Mouse (Mus musculus): ENCODE data around the gene Nphs1. TPM values are rescaled to one million over a fixed set of nuclear protein-coding genes. Genes with fewer than 3 reads are reported as not detected.
"Not testable (repeated sequence)": the region's sequence is repeated elsewhere in the genome, so short reads cannot be mapped to it uniquely, and the experiment has no call there.

The Nphs1 gene
- total and polyA plus RNA-seq, 2 experiments: not detected

- no peak for TF ChIP-seq POLR2A (IDR thresholded peaks at IDR 0.05; ENCODE audit: extremely low read depth, insufficient read depth, low read length)
- TF ChIP-seq CTCF (IDR thresholded peaks at IDR 0.05; ENCODE audit: low read depth, low read length): peak; percentile 45; the same call in 1 of the 2 replicates
- Histone ChIP-seq H3K36me3 (ENCODE audit: control insufficient read depth, insufficient read depth, low read length) (no peaks in the 10 kb centered on the region), H3K79me2 (ENCODE audit: control insufficient read depth, insufficient read depth, low read length) (no peaks in the 10 kb centered on the region; the same call in 1 of the 2 replicates), H3K4me3 (ENCODE audit: insufficient read depth, low read depth, low read length) (no peak overlapping the region), H3K4me1 (ENCODE audit: control insufficient read depth, insufficient read depth, low read length) (no peaks in the 10 kb centered on the region), H3K27me3 (ENCODE audit: control insufficient read depth, insufficient read depth, low read length) (no peaks in the 10 kb centered on the region), H3K9ac (ENCODE audit: low read depth, low read length) (no peak overlapping the region), H3K27ac (replicated peaks; ENCODE audit: insufficient read depth, low read depth, low read length) (no peak overlapping the region)
- no peak for DNase-seq (ENCODE audit: extremely low read depth, low read depth, low spot score)
- WGBS: 53% methylated on average over 16 of the region's 16 CpGs
Observed at GRCm38 (mm10) chr7:30490251-30490956, 32.3 kb downstream of the Nphs1 start.

- no peak for TF ChIP-seq CTCF (IDR thresholded peaks at IDR 0.05; ENCODE audit: low read depth, low read length)
- TF ChIP-seq POLR2A (IDR thresholded peaks at IDR 0.05; ENCODE audit: extremely low read depth, insufficient read depth, low read length): no peak
- 36% methylated on average over 6 of the region's 6 CpGs for WGBS
- Histone ChIP-seq H3K27me3 (ENCODE audit: control insufficient read depth, insufficient read depth, low read length) (no peaks in the 10 kb centered on the region), H3K4me1 (ENCODE audit: control insufficient read depth, insufficient read depth, low read length) (no peaks in the 10 kb centered on the region), H3K9ac (ENCODE audit: low read depth, low read length) (no peak overlapping the region), H3K79me2 (ENCODE audit: control insufficient read depth, insufficient read depth, low read length) (no peaks in the 10 kb centered on the region; the same call in 1 of the 2 replicates), H3K36me3 (ENCODE audit: control insufficient read depth, insufficient read depth, low read length) (no peaks in the 10 kb centered on the region), H3K4me3 (ENCODE audit: insufficient read depth, low read depth, low read length) (no peak overlapping the region), H3K27ac (replicated peaks; ENCODE audit: insufficient read depth, low read depth, low read length) (no peak overlapping the region)
- no peak for DNase-seq (ENCODE audit: extremely low read depth, low read depth, low spot score)
Observed at GRCm38 (mm10) chr7:30490957-30491307, 32.8 kb downstream of the Nphs1 start.

DNA sequence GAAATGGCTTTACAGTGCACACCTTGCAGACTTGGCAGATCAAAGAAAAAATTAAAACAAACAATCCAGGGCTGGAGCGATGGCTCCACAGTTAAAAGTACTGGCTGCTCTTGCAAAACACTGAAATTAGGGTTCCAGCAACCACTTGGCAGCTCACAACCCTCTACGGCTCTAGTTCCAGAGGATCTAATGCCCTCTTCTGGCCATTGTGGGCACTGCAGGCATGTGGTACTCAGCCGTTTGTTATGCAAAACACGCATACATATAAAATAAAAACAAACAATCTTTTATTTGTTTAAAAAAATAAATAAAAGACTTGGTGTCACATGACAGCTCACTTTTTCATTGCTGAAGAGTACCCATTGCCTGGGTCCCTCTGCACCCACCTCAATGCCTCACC lies 34.6 kb downstream of the Nphs1 start:
- H3K27ac ChIP-seq (replicated peaks; ENCODE audit: insufficient read depth, low read depth, low read length): peak overlapping the region; percentile 98
- no peaks in the 10 kb centered on the region for H3K36me3 ChIP-seq (ENCODE audit: control insufficient read depth, insufficient read depth, low read length)
- H3K79me2 ChIP-seq (ENCODE audit: control insufficient read depth, insufficient read depth, low read length): no peaks in the 10 kb centered on the region; the same call in 1 of the 2 replicates
- TF ChIP-seq CTCF (IDR thresholded peaks at IDR 0.05; ENCODE audit: low read depth, low read length) (peak; percentile 82), POLR2A (IDR thresholded peaks at IDR 0.05; ENCODE audit: extremely low read depth, insufficient read depth, low read length) (no peak)
- H3K4me3 ChIP-seq (ENCODE audit: insufficient read depth, low read depth, low read length): no peak overlapping the region
- no peaks in the 10 kb centered on the region for H3K4me1 ChIP-seq (ENCODE audit: control insufficient read depth, insufficient read depth, low read length)
- 5% methylated on average over 4 of the region's 4 CpGs for whole genome bisulfite sequencing
- H3K9ac ChIP-seq (ENCODE audit: low read depth, low read length): peak overlapping the region; percentile 52
- no peaks in the 10 kb centered on the region for H3K27me3 ChIP-seq (ENCODE audit: control insufficient read depth, insufficient read depth, low read length)
- DNase-seq (ENCODE audit: extremely low read depth, low read depth, low spot score): peak; percentile 94

GRCm38 (mm10) chr7:30493401-30493931 lies 35.4 kb downstream of the Nphs1 start, which contains the start of gene Prodh2:
Gene Prodh2, plus strand, starts transcription at chr7:30493622.
- TF ChIP-seq POLR2A (IDR thresholded peaks at IDR 0.05; ENCODE audit: extremely low read depth, insufficient read depth, low read length) (peak; percentile 78; the same call in 1 of the 2 replicates), CTCF (IDR thresholded peaks at IDR 0.05; ENCODE audit: low read depth, low read length) (peak; percentile 34)
- Histone ChIP-seq H3K4me1 (ENCODE audit: control insufficient read depth, insufficient read depth, low read length) (no peaks in the 10 kb centered on the region), H3K36me3 (ENCODE audit: control insufficient read depth, insufficient read depth, low read length) (no peaks in the 10 kb centered on the region), H3K79me2 (ENCODE audit: control insufficient read depth, insufficient read depth, low read length) (no peaks in the 10 kb centered on the region; the same call in 1 of the 2 replicates), H3K27ac (replicated peaks; ENCODE audit: insufficient read depth, low read depth, low read length) (peak within 1 kb of the TSS; percentile 98), H3K4me3 (ENCODE audit: insufficient read depth, low read depth, low read length) (peak within 1 kb of the TSS; percentile 86), H3K9ac (ENCODE audit: low read depth, low read length) (peak within 1 kb of the TSS; percentile 90), H3K27me3 (ENCODE audit: control insufficient read depth, insufficient read depth, low read length) (no peaks in the 10 kb centered on the region)
- peak; percentile 95 for DNase-seq (ENCODE audit: extremely low read depth, low read depth, low spot score)
- WGBS: 16% methylated on average over 11 of the region's 11 CpGs

GRCm38 (mm10) chr7:30495506-30496042 lies 37.5 kb downstream of the Nphs1 start:
- H3K27ac ChIP-seq (replicated peaks; ENCODE audit: insufficient read depth, low read depth, low read length): 0 out of 2 replicates have a peak overlapping the region, but pooled peaks have one; percentile 38
- not testable (repeated sequence) for H3K36me3 ChIP-seq (ENCODE audit: control insufficient read depth, insufficient read depth, low read length); H3K27me3 ChIP-seq (ENCODE audit: control insufficient read depth, insufficient read depth, low read length); H3K79me2 ChIP-seq (ENCODE audit: control insufficient read depth, insufficient read depth, low read length); H3K4me1 ChIP-seq (ENCODE audit: control insufficient read depth, insufficient read depth, low read length)
- peak overlapping the region; percentile 35; the same call in 1 of the 2 replicates for H3K9ac ChIP-seq (ENCODE audit: low read depth, low read length)
- whole genome bisulfite sequencing: 17% methylated on average over 5 of the region's 5 CpGs
- DNase-seq (ENCODE audit: extremely low read depth, low read depth, low spot score): peak; percentile 87
- peak overlapping the region; percentile 1; the same call in 1 of the 2 replicates for H3K4me3 ChIP-seq (ENCODE audit: insufficient read depth, low read depth, low read length)

- H3K36me3 ChIP-seq (ENCODE audit: control insufficient read depth, insufficient read depth, low read length); DNase-seq (ENCODE audit: extremely low read depth, low read depth, low spot score); H3K4me3 ChIP-seq (ENCODE audit: insufficient read depth, low read depth, low read length); H3K27ac ChIP-seq (replicated peaks; ENCODE audit: insufficient read depth, low read depth, low read length); H3K9ac ChIP-seq (ENCODE audit: low read depth, low read length); H3K27me3 ChIP-seq (ENCODE audit: control insufficient read depth, insufficient read depth, low read length); H3K79me2 ChIP-seq (ENCODE audit: control insufficient read depth, insufficient read depth, low read length); H3K4me1 ChIP-seq (ENCODE audit: control insufficient read depth, insufficient read depth, low read length): not testable (repeated sequence)
- WGBS: 70% methylated on average over 5 of the region's 5 CpGs
Observed at GRCm38 (mm10) chr7:30501159-30501558, 43.0 kb downstream of the Nphs1 start.
